Mouse (Mus musculus) hindbrain, embryonic 10.5 days (tissue): ENCODE data around the gene Irgm2. TPM values are rescaled to one million over a fixed set of nuclear protein-coding genes. Genes with fewer than 3 reads are reported as not detected.

Experiments used
- DNase-seq: peaks from one replicate; pipeline ENCODE4 v3.0.0-alpha.2; 2017; ENCODE audit warnings: low spot score
- H3K27ac ChIP-seq: fragments of 300-500 bp; sonication (generic); 2 replicates; pipeline ENCODE4 v1.5.1; 2016; ENCODE audit warnings: mild to moderate bottlenecking, moderate library complexity
- H3K27me3 ChIP-seq: fragments of 300-500 bp; sonication (generic); 2 replicates; pipeline ENCODE4 v1.6.1; 2016; ENCODE audit warnings: mild to moderate bottlenecking; ENCODE audit not compliant: poor library complexity, insufficient read depth, severe bottlenecking
- H3K36me3 ChIP-seq: fragments of 300-500 bp; sonication (generic); 2 replicates; pipeline ENCODE4 v1.6.1; 2016; ENCODE audit warnings: mild to moderate bottlenecking, moderate library complexity
- H3K4me1 ChIP-seq: fragments of 300-500 bp; sonication (generic); replicated peaks from 2 replicates; pipeline ENCODE4 v1.6.1; 2016; ENCODE audit warnings: mild to moderate bottlenecking
- H3K4me3 ChIP-seq: fragments of 300-500 bp; sonication (generic); 2 replicates; pipeline ENCODE4 v1.5.1; 2016; ENCODE audit warnings: mild to moderate bottlenecking, moderate library complexity
- H3K9me3 ChIP-seq: fragments of 300-500 bp; sonication (generic); 2 replicates; pipeline ENCODE4 v1.6.1; 2016; ENCODE audit warnings: mild to moderate bottlenecking, moderate library complexity
- WGBS: fragments of 180-500 bp; shearing (Covaris S2); methylation state at CpG from one replicate; pipeline ENCODE4 v1.1.7; 2016; 5-methylcytosine and 5-hydroxymethylcytosine counted together
- polyA plus RNA-seq: library from polyadenylated mRNA; unstranded; fragments of >200 nt; fragmentation: Nextera tagmentation; extraction: Ambion mirVana; gene quantifications from 2 replicates; pipeline ENCODE4 v1.2.1, GENCODE M21; 2016

Irgm2 gene
- polyA plus RNA-seq, 1 experiment from 2014 or later: 0.44 TPM

GRCm38 (mm10) chr11:58249203-58249981 is 50.0 kb downstream of the Irgm2 start:
- H3K9me3 ChIP-seq: no peaks in the 10 kb centered on the region
- H3K27me3 ChIP-seq: no peaks in the 10 kb centered on the region
- 86% methylated on average over 7 of the region's 7 CpGs for WGBS
- H3K36me3 ChIP-seq: no peaks in the 10 kb centered on the region
- H3K4me3 ChIP-seq: no peak overlapping the region
- H3K27ac ChIP-seq: no peak overlapping the region
- H3K4me1 ChIP-seq: no peaks in the 10 kb centered on the region
- no peak for DNase-seq

GRCm38 (mm10) chr11:58250550-58250949 is 51.1 kb downstream of the Irgm2 start:
- no peaks in the 10 kb centered on the region for H3K9me3 ChIP-seq
- DNase-seq: no peak
- no peaks in the 10 kb centered on the region for H3K36me3 ChIP-seq
- WGBS: 86% methylated on average over 5 of the region's 5 CpGs
- H3K27ac ChIP-seq: no peak overlapping the region
- H3K27me3 ChIP-seq: no peaks in the 10 kb centered on the region
- no peaks in the 10 kb centered on the region for H3K4me1 ChIP-seq
- H3K4me3 ChIP-seq: no peak overlapping the region

GRCm38 (mm10) chr11:58254411-58254810 is 55.0 kb downstream of the Irgm2 start:
- Histone ChIP-seq H3K27me3 (no peaks in the 10 kb centered on the region), H3K4me3 (no peak overlapping the region), H3K9me3 (no peaks in the 10 kb centered on the region), H3K36me3 (no peaks in the 10 kb centered on the region), H3K4me1 (no peaks in the 10 kb centered on the region), H3K27ac (no peak overlapping the region)
- DNase-seq: no peak
- 85% methylated on average over 3 of the region's 3 CpGs for WGBS

- Histone ChIP-seq H3K27me3 (no peaks in the 10 kb centered on the region), H3K4me1 (no peaks in the 10 kb centered on the region), H3K9me3 (no peaks in the 10 kb centered on the region), H3K4me3 (no peak overlapping the region), H3K36me3 (no peaks in the 10 kb centered on the region), H3K27ac (no peak overlapping the region)
- WGBS: 88% methylated on average over 5 of the region's 5 CpGs
- no peak for DNase-seq
These were observed 58.4 kb downstream of the Irgm2 start for GRCm38 (mm10) chr11:58257816-58258215.

GRCm38 (mm10) chr11:58260156-58260555 is 60.7 kb downstream of the Irgm2 start:
- no peak for DNase-seq
- no peak overlapping the region for H3K27ac ChIP-seq
- H3K27me3 ChIP-seq: no peaks in the 10 kb centered on the region
- WGBS: 90% methylated on average over 4 of the region's 4 CpGs
- H3K9me3 ChIP-seq: no peaks in the 10 kb centered on the region
- no peaks in the 10 kb centered on the region for H3K4me1 ChIP-seq
- H3K4me3 ChIP-seq: no peak overlapping the region
- no peaks in the 10 kb centered on the region for H3K36me3 ChIP-seq

DNA sequence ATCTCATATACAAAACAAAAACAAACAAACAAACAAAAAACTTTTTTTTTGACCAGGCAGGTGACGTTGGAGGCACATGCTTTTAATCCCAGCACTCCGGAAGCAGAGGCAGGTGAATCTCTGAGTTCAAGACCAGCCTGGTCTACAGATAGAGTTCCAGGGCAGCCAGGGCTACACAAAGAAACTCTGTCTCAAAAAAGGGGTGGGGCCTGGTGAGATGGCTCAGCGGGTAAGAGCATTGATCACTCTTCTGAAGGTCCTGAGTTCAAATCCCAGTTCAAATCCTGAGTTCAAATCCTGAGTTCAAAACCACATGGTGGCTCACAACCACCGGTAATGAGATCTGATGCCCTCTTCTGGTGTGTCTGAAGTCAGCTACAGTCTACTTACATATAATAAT is 62.4 kb downstream of the Irgm2 start:
- WGBS: 88% methylated on average over 4 of the region's 4 CpGs
- no peaks in the 10 kb centered on the region for H3K27me3 ChIP-seq
- no peak overlapping the region for H3K27ac ChIP-seq
- H3K4me1 ChIP-seq: no peaks in the 10 kb centered on the region
- no peak overlapping the region for H3K4me3 ChIP-seq
- no peaks in the 10 kb centered on the region for H3K9me3 ChIP-seq
- no peak for DNase-seq
- no peaks in the 10 kb centered on the region for H3K36me3 ChIP-seq

DNA sequence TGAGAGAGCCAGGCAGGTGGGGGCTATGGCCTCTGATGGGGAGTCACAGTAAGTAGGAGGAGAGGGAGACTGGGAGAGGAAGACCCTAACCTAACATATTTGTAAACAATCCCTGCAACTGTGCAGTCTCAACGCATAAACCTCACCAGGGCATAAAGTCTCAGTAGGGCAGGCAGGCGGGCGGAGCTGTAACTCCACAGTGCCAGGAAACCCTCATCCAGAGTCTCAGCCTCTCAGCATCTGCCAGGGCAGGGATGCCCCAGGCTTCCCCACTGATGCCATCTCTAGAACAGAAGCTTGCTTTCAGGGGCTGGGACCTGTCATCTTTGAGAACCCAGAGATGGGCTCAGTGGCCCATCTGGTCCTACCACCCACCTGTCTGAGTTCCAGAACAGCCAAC is 62.9 kb downstream of the Irgm2 start:
- H3K27ac ChIP-seq: no peak overlapping the region
- no peaks in the 10 kb centered on the region for H3K36me3 ChIP-seq
- WGBS: 97% methylated on average over 3 of the region's 3 CpGs
- H3K4me3 ChIP-seq: no peak overlapping the region
- H3K27me3 ChIP-seq: no peaks in the 10 kb centered on the region
- no peaks in the 10 kb centered on the region for H3K9me3 ChIP-seq
- no peaks in the 10 kb centered on the region for H3K4me1 ChIP-seq
- DNase-seq: no peak

DNA sequence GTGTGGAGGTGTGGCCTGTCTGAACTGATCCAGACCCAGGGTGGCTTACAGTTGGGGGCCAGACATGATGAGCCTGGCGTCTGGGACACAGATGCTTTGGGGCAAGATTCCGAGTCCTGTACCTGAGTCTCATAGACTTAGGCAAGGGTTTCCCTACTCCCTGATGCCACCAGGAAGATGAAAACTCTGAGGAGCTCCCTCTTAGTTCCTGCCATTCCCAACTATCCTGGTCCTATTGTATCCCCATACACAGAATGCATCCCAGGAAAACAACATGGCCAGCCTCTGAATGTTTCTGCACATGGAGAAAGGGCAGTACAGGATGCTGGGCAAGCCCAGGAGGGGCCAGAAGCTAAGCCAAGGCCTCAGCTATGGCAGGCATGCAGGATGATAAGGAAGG is 64.1 kb downstream of the Irgm2 start:
- WGBS: 70% methylated on average over 2 of the region's 2 CpGs
- no peak for DNase-seq
- Histone ChIP-seq H3K9me3 (no peaks in the 10 kb centered on the region), H3K27ac (no peak overlapping the region), H3K27me3 (no peaks in the 10 kb centered on the region), H3K4me1 (no peaks in the 10 kb centered on the region), H3K4me3 (no peak overlapping the region), H3K36me3 (no peaks in the 10 kb centered on the region)

DNA sequence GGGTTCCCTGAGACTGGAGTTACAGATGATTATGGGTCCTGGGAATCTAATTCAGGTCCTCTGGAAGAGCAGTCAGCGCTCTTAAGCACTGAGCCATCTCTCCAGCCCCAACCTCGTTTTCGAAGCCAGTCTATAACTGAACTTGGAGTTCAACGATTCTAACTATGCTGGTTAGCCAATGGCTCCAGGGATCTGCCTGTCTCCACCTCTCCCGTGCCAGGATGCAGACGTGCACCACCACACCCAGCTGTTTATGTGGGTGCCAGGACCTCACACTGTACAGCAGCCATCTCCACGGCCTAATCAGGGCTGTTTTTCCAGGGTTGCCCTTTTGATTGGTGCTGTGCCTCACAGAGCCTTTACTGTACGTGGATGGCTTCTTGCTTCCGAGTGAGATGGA is 65.1 kb downstream of the Irgm2 start:
- no peak for DNase-seq
- 87% methylated on average over 9 of the region's 9 CpGs for WGBS
- Histone ChIP-seq H3K4me3 (no peak overlapping the region), H3K4me1 (no peaks in the 10 kb centered on the region), H3K36me3 (no peaks in the 10 kb centered on the region), H3K9me3 (no peaks in the 10 kb centered on the region), H3K27ac (no peak overlapping the region), H3K27me3 (no peaks in the 10 kb centered on the region)

DNA sequence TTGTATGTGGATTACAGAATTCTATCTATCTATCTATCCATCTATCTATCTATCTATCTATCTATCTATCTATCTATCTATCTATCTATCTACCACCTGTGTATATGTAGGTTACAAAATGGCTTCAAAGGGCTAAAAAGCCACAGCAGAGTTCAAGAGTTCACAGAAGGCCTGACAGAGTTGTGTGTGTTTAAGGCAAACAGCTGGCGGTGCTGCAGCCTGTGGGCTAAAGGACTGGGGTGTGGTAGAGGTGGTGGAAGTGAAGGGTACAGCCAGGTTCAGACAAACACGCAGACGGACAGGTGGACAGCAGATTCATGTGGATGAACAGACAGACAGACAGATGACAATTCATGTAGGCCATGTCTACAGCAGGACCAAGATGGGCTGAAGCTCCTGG is 68.9 kb downstream of the Irgm2 start:
- no peak for DNase-seq
- Histone ChIP-seq H3K27me3 (no peaks in the 10 kb centered on the region), H3K27ac (no peak overlapping the region), H3K4me3 (no peak overlapping the region), H3K4me1 (no peaks in the 10 kb centered on the region), H3K36me3 (no peaks in the 10 kb centered on the region), H3K9me3 (no peaks in the 10 kb centered on the region)
- 94% methylated on average over 3 of the region's 3 CpGs for WGBS

Other genes with a start within 250 kb of the Irgm2 start
- 14.0 and 15.6 TPM in 2 replicates for gene Larp1, start 190.6 kb upstream of the Irgm2 start, polyA plus RNA-seq
- 0.17 TPM in 1 of 2 replicates, not detected in the other for gene Gm12248, start 106.5 kb upstream of the Irgm2 start, polyA plus RNA-seq
- gene Cnot8, start 95.5 kb upstream of the Irgm2 start, polyA plus RNA-seq: 103 and 106 TPM in 2 replicates
- 27.0 and 31.8 TPM in 2 replicates for gene Gemin5, start 31.1 kb upstream of the Irgm2 start, polyA plus RNA-seq
- gene Mrpl22, start 28.0 kb upstream of the Irgm2 start, polyA plus RNA-seq: 140 TPM in 2 replicates
- 1.6 and 2.5 TPM in 2 replicates for gene Igtp, start 62 bp upstream of the Irgm2 start, polyA plus RNA-seq
- 0.12 and 0.14 TPM in 2 replicates for gene 4930438A08Rik, start 75.2 kb downstream of the Irgm2 start, polyA plus RNA-seq
- gene Zfp692, start 107.5 kb downstream of the Irgm2 start, polyA plus RNA-seq: 24.2 and 28.2 TPM in 2 replicates
- gene Zfp672, start 130.7 kb downstream of the Irgm2 start, polyA plus RNA-seq: 28.4 and 30.4 TPM in 2 replicates
- gene Sh3bp5l, start 131.1 kb downstream of the Irgm2 start, polyA plus RNA-seq: 50.7 and 52.0 TPM in 2 replicates
- gene Lypd8, start 179.4 kb downstream of the Irgm2 start, polyA plus RNA-seq: not detected in 2 replicates
- gene 1810065E05Rik, start 221.5 kb downstream of the Irgm2 start, polyA plus RNA-seq: not detected in 2 replicates
- not detected in 2 replicates for gene Gm12253, start 232.9 kb downstream of the Irgm2 start, polyA plus RNA-seq